Mouse (Mus musculus) central nervous system, embryonic 18 days (tissue): ENCODE results near the gene Bag5. TPM values are rescaled to one million over a fixed set of nuclear protein-coding genes. Genes with fewer than 3 reads are reported as not detected.

Experiments
- polyA plus RNA-seq: library from polyadenylated mRNA; depleted of rRNA; stranded (reverse); fragments of >200 nt; gene quantifications from 2 replicates; pipeline ENCODE4 v1.2.3, GENCODE M21; 2012; rRNA removed

Bag5 gene
- polyA plus RNA-seq: 42.6 and 43.2 TPM in 2 replicates

DNA sequence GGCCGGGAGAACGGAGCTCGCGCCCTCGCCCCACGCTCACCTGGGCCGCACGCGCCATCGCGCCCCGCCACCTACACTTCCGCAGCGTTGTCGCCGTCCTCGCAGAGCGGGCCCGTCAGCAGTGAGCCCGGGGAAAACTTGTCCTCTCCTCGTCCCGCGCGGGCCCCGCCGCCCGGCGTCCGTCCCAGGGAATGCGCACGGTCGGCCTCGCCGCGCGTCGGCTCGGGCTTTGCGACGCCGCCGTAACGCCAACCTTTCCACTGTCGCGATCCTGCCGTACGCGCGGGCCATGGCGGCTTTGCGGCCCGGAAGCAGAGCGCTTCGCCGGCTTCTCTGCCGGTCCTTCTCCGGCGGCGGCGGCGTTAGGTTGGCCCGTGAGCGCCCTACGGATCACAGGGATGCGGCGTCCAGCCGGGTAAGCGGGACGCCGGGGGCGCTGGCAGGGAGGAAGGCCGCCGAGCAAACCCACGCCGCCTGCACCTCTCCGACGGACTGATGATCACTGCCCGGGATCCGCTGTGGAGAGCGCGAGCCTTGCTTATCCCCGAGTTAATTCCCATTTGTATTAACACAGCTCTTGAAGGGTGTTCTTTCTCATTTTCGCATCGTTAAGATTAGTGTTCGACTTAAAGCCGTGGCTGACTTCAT, at the start of gene Bag5, which contains the start of gene Apopt1:
TSS of gene Bag5 (minus strand) at position 254 of the 648 bp plus-strand sequence.
TSS of gene Apopt1 (plus strand) at position 258 of the 648 bp plus-strand sequence.

DNA sequence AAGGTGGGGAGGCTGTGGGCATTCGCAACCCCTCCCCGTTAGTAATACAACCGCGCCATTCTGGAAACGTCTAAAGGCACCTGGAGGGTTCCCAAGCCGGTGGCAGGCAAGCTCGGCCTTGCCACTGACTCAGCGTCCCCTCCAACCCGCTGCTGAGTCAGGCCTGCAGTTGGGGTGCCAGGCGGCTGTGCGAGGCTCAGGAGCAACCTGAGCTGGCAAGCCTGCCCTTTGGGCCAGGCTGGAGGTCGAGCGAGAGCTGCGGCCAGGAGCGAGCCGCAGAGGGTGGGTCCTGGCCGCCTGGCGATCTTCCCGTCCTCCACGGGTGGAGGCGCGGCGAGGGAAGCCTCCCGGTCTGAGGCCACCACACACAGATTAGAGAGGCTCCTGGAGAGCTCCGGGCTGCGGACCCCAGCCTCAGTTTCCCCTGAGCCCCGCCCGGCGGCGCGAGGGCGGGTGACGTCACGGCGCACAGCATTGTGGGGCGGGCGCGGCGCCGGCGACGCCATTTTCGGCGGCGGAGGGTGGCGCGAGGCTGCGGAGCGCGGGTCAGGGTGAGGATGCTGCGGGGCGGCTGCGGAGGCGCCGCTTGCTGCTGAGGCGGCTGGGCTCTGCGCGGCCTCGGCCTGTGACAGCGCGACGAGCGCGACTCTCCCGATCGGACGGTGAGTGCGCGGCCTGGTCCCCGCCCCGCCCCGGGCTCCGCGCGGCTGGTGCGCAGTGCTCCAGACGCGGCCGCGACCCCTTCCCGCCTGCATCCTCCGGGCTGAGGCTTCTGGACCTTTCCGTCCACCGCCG, 45.5 kb upstream of the Bag5 start, which contains the start of gene Klc1:
TSS of gene Klc1 (plus strand) at position 469 of the 795 bp plus-strand sequence.

DNA sequence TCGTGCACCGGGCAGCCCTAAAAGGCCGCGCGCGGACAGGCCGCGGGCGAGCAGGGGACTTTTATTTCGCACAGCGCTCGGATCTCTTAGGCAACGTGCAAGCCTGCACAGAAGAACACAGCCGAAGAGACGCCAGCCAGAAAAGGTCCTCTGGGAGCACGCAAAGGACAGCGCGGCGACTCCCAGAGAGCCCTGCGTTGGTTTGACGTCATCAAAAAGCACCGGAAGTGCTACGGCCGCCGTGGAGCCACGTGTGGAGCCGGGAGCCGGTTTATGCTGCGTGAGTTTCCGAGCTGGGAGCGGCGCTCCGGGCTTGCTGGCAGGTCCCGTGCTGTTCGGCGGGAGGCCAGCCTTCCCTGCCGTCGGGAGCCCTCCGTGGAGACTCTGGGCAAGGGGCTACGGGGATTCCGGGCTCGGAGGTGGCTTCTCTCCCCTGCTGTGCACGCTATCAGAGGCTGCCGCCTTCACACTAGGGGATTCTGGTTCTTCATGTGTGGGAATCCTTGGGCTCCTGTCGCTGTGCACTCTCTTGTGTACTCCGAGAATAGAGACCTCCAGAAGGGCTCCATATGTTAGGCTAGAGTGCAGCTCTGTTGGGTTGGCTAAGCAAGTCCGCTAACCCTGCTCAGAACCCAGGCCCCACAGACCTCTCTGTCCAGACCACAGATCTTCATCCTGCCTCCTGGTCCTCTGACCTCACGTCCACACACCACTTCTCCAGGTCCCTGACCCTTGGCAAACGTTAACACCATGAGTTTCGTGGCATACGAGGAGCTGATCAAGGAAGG, 35.0 kb downstream of the Bag5 start, which contains the start of gene Trmt61a:
TSS of gene Trmt61a (plus strand) at position 224 of the 788 bp plus-strand sequence.

DNA sequence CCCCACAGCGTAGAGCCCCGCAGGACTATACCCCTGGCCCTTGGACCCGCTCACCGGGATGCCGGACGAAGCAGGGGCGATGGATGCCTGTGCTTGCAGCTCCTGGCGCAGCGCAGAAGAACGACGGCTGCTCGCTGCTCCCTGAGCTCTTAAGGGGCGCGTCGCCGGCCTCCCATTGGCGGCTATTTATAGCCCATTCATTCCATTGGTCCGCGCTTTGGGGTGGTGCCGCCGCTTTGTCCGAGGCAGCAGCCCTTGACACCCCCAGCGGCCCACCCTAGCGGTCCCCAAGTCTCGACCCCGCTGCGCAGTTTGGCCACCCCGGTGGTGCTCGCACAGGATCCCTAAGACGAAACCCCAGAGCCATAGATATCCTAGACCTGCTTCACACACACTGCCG, 40.9 kb downstream of the Bag5 start, which contains the start of gene Ckb:
TSS of gene Ckb (minus strand) at position 163 of the 400 bp plus-strand sequence.

Other genes with a start within 250 kb of the Bag5 start
- gene Gm266, start 227.4 kb downstream of the Bag5 start, polyA plus RNA-seq: 5.5 and 7.1 TPM in 2 replicates
- 142 and 145 TPM in 2 replicates for gene Eif5, start 175.2 kb downstream of the Bag5 start, polyA plus RNA-seq
- gene Mark3, start 138.7 kb downstream of the Bag5 start, polyA plus RNA-seq: 103 and 107 TPM in 2 replicates
- gene Ckb, start 40.9 kb downstream of the Bag5 start, polyA plus RNA-seq: 1,210 and 1,244 TPM in 2 replicates
- gene Trmt61a, start 35.2 kb downstream of the Bag5 start, polyA plus RNA-seq: 21.9 and 25.1 TPM in 2 replicates
- 37.4 and 37.7 TPM in 2 replicates for gene Apopt1, start within 50 bp of the Bag5 start, polyA plus RNA-seq
- 680 and 694 TPM in 2 replicates for gene Klc1, start 45.6 kb upstream of the Bag5 start, polyA plus RNA-seq
- 3.8 and 4.1 TPM in 2 replicates for gene Xrcc3, start 100.6 kb upstream of the Bag5 start, polyA plus RNA-seq
- gene Zfyve21, start 100.9 kb upstream of the Bag5 start, polyA plus RNA-seq: 28.6 and 32.2 TPM in 2 replicates
- 31.1 and 31.5 TPM in 2 replicates for gene Ppp1r13b, start 194.9 kb upstream of the Bag5 start, polyA plus RNA-seq